Comparison of ENCODE assay signal across 12 mouse cellular contexts in genomic region chr4:116377973-116378667, GRCm38 (mm10).
A peak's percentile ranks its signal among the peaks of the same experiment; 100 is the strongest.
DNase-seq lines count a peak whose midpoint lies in the region; ATAC-seq and TF ChIP-seq lines count a peak whose summit lies in the region.
"Had no signal": no experiment of that assay in that cellular context is flagged by ENCODE, and none has a peak within 500 bp of the region (broad histone marks: within the 10 kb centered on the region; RNA-seq: fewer than 3 reads in every experiment).

No protein-coding gene starts in this region.

- TF ChIP-seq CTCF in Patski (IDR thresholded peaks at IDR 0.05): no peak

- CTCF ChIA-PET in Patski (lab: Charles Lee): no interaction called here

- DNase-seq in kidney, postnatal 10 days: peak; percentile 11
- no peak for DNase-seq in kidney, adult 8-10 months
- peak; percentile 39 for DNase-seq in Patski (ENCODE audit: low read depth, low spot score)
- DNase-seq in heart, adult 8-10 months (ENCODE audit: low spot score): peak; percentile 64
- peak; percentile 23 for DNase-seq in lung, postnatal 14 days
- no peak for DNase-seq in frontal cortex, postnatal 14 days (ENCODE audit: low spot score in 2 of 2)
- DNase-seq in testis, postnatal 14 days (ENCODE audit: low spot score): no peak
- DNase-seq in embryo, embryonic 10.5 days (ENCODE audit: low spot score): no peak
- DNase-seq: cerebellum, adult 9-10 months; midbrain, embryonic 14.5 days had no signal

- H3K27me3 ChIP-seq in Patski: no peaks in the 10 kb centered on the region
- H3K27me3 ChIP-seq: neural tube, embryonic 13.5 days had no signal

- ATAC-seq in Patski: no peak
- ATAC-seq: hindbrain, embryonic 16.5 days had no signal

- POLR2A ChIA-PET in Patski (lab: Charles Lee): no interaction called here

- in situ Hi-C loops in Patski (cut with MboI; ENCODE audit: low pct_unique_long_range_greater_than_20kb): no loop called here

Comparison
In these comparisons a context has a peak if more than half of its experiments do, and no peak if none do; other contexts are left out.
1. DNase-seq: peak in kidney, postnatal 10 days (single experiment), Patski (single experiment), heart, adult 8-10 months (single experiment) and lung, postnatal 14 days (single experiment); none in kidney, adult 8-10 months (0 of 2), frontal cortex, postnatal 14 days (0 of 2), testis, postnatal 14 days (single experiment) and embryo, embryonic 10.5 days (single experiment).